Mouse (Mus musculus): ENCODE results near the gene Clns1a. TPM values are rescaled to one million over a fixed set of nuclear protein-coding genes. Genes with fewer than 3 reads are reported as not detected.
A peak's percentile ranks its signal among the peaks of the same experiment; 100 is the strongest.

Gene Clns1a
- total and polyA plus RNA-seq, 2 experiments, result 21.6 to 29.1 TPM

DNA sequence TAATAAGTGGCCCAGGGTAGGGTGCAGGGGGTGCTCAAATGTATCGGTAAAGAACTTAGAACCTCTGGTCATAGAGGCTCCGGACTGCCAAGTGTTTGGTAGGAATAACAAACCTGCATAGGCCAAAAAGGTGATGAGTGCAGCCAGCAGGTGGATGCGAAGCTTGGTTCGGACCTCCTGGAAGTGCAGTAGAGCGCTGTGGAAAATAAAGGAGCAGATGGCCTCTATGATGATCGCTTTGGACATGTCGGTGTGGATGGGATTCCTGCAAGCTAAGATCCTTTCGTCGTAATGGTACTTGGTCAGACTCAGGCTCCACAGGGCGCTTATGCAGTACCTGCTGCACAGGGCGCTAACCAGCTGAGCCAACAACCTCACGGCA, 40.8 kb downstream of the Clns1a start:
- peaks cover 4% of the 10 kb centered on the region; the same call in 1 of the 2 replicates for H3K79me2 ChIP-seq (ENCODE audit: control insufficient read depth, insufficient read depth, low read length)
- peak overlapping the region; percentile 76 for H3K27ac ChIP-seq (replicated peaks; ENCODE audit: insufficient read depth, low read depth, low read length)
- H3K27me3 ChIP-seq (ENCODE audit: control insufficient read depth, insufficient read depth, low read length), result no peaks in the 10 kb centered on the region
- H3K36me3 ChIP-seq (ENCODE audit: control insufficient read depth, insufficient read depth, low read length), result no peaks in the 10 kb centered on the region
- peaks cover 6% of the 10 kb centered on the region for H3K4me1 ChIP-seq (ENCODE audit: control insufficient read depth, insufficient read depth, low read length)
- WGBS, result 4% methylated on average over 12 of the region's 12 CpGs
- H3K9ac ChIP-seq (ENCODE audit: low read depth, low read length), result peak overlapping the region; percentile 85
- peak; percentile 60 for DNase-seq (ENCODE audit: extremely low read depth, low read depth, low spot score)
- TF ChIP-seq CTCF (IDR thresholded peaks at IDR 0.05; ENCODE audit: low read depth, low read length) (no peak), POLR2A (IDR thresholded peaks at IDR 0.05; ENCODE audit: extremely low read depth, insufficient read depth, low read length) (no peak)
- peak overlapping the region; percentile 72 for H3K4me3 ChIP-seq (ENCODE audit: insufficient read depth, low read depth, low read length)

DNA sequence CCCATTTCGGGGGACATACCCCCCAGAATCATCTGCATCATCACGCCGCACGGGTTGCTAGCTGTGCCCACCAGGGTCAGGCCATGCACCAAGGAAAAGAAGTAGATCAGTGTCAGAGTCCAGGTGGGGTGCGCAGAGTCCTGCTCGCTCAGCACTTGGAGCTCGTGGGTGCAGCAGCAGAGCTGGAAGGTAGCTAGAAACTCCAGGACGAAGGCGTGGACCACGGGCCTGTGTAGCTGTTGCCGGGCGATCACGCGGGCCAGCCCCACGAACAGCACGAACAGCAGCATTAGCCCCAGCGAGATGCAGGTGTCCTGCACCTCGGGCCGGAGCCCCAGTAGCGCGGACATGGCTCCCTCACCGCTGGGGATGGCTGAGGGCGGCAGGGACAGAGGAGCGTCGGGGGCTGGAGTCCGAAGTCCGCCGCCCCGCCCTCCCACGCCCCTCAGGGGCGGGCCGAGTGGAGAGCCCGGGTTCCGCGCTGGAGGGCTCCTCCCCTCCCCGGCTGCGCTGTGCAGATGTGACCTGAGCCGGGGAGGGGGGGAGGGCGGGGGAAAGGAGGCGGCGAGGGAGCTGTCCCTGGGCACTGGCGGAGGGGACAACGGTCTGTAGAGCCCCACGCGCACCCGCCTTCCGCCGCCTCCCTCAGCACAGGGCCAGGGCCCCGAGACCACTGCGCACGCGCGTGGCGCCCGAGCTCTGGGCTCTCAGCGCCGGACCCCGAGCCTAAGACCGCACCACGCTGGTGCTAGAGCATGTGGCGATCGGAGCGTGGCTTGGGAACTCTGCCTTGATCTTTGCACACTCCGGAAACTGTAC, 41.4 kb downstream of the Clns1a start, which contains the start of gene Aqp11:
Gene Aqp11 (minus strand): TSS at position 652 of the 819 bp plus-strand sequence.
- Histone ChIP-seq H3K4me1 (ENCODE audit: control insufficient read depth, insufficient read depth, low read length) (peaks cover 6% of the 10 kb centered on the region), H3K9ac (ENCODE audit: low read depth, low read length) (peak within 1 kb of the TSS; percentile 85), H3K36me3 (ENCODE audit: control insufficient read depth, insufficient read depth, low read length) (no peaks in the 10 kb centered on the region), H3K27me3 (ENCODE audit: control insufficient read depth, insufficient read depth, low read length) (no peaks in the 10 kb centered on the region), H3K4me3 (ENCODE audit: insufficient read depth, low read depth, low read length) (peak within 1 kb of the TSS; percentile 72), H3K27ac (replicated peaks; ENCODE audit: insufficient read depth, low read depth, low read length) (peak within 1 kb of the TSS; percentile 76), H3K79me2 (ENCODE audit: control insufficient read depth, insufficient read depth, low read length) (peaks cover 4% of the 10 kb centered on the region; the same call in 1 of the 2 replicates)
- peak; percentile 79 for DNase-seq (ENCODE audit: extremely low read depth, low read depth, low spot score)
- WGBS, result under 1% methylated on average over 60 of the region's 64 CpGs
- no peak for TF ChIP-seq CTCF (IDR thresholded peaks at IDR 0.05; ENCODE audit: low read depth, low read length)
- TF ChIP-seq POLR2A (IDR thresholded peaks at IDR 0.05; ENCODE audit: extremely low read depth, insufficient read depth, low read length), result peak; percentile 89

DNA sequence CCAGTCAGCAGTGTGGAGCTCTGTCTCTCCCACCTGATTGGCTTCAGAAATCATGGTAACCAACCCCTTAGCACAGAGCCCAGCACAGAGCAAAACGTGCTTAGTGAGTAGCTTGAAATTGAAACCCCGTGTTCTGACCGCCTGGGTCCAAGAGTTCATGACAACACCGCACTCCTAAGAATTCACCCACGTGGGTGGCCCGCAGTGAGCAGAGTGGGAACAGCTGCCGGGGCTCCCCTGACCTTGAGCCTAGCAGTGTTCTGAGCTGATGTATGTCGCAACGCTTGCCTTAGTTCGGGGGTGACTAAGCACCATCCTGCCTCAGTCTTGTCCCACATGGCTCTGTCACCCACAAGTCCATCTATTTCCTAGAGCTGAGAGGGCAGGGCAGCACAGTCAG, 44.5 kb downstream of the Clns1a start:
- Histone ChIP-seq H3K4me3 (ENCODE audit: insufficient read depth, low read depth, low read length) (no peak overlapping the region), H3K79me2 (ENCODE audit: control insufficient read depth, insufficient read depth, low read length) (peaks cover 4% of the 10 kb centered on the region; the same call in 1 of the 2 replicates), H3K4me1 (ENCODE audit: control insufficient read depth, insufficient read depth, low read length) (peaks cover 2% of the 10 kb centered on the region; the same call in 1 of the 2 replicates), H3K27ac (replicated peaks; ENCODE audit: insufficient read depth, low read depth, low read length) (peak overlapping the region; percentile 78), H3K27me3 (ENCODE audit: control insufficient read depth, insufficient read depth, low read length) (no peaks in the 10 kb centered on the region), H3K9ac (ENCODE audit: low read depth, low read length) (no peak overlapping the region), H3K36me3 (ENCODE audit: control insufficient read depth, insufficient read depth, low read length) (no peaks in the 10 kb centered on the region)
- WGBS, result 18% methylated on average over 10 of the region's 10 CpGs
- peak; percentile 88 for DNase-seq (ENCODE audit: extremely low read depth, low read depth, low spot score)
- no peak for TF ChIP-seq POLR2A (IDR thresholded peaks at IDR 0.05; ENCODE audit: extremely low read depth, insufficient read depth, low read length)
- TF ChIP-seq CTCF (IDR thresholded peaks at IDR 0.05; ENCODE audit: low read depth, low read length), result 0 out of 2 replicates have a peak, but pooled peaks have one; percentile 1

DNA sequence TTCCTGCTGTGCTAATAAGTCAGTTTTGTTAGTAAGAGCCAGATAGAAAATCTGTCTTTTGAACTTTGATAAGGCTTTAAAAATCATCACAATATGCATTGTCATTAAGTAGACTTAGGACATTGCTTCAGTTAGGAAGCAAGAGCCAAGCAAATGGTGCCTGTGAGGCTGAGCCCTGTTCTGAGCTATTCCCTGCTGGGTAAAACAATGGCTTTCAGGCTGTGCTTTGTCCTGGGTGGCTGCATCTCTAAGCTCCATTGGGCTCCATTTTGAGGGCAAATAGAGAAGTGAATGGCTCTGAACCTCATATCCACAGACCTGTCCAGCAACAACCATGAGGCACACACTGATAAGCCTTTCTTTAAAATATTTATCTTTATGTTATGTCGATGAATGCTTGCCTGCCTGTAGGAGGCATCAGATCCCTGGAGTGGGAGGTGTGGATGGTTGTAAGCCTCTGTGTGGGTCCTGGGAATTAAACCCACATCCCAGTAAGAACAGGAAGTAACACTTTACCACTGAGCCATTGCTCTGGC, 45.4 kb downstream of the Clns1a start:
- no peaks in the 10 kb centered on the region for H3K27me3 ChIP-seq (ENCODE audit: control insufficient read depth, insufficient read depth, low read length)
- H3K4me1 ChIP-seq (ENCODE audit: control insufficient read depth, insufficient read depth, low read length), result peaks cover 2% of the 10 kb centered on the region; the same call in 1 of the 2 replicates
- H3K79me2 ChIP-seq (ENCODE audit: control insufficient read depth, insufficient read depth, low read length), result peaks cover 4% of the 10 kb centered on the region; the same call in 1 of the 2 replicates
- WGBS, result 38% methylated on average over 1 of the region's 1 CpGs
- H3K4me3 ChIP-seq (ENCODE audit: insufficient read depth, low read depth, low read length), result no peak overlapping the region
- H3K27ac ChIP-seq (replicated peaks; ENCODE audit: insufficient read depth, low read depth, low read length), result no peak overlapping the region
- TF ChIP-seq CTCF (IDR thresholded peaks at IDR 0.05; ENCODE audit: low read depth, low read length) (no peak), POLR2A (IDR thresholded peaks at IDR 0.05; ENCODE audit: extremely low read depth, insufficient read depth, low read length) (no peak)
- DNase-seq (ENCODE audit: extremely low read depth, low read depth, low spot score), result peak; percentile 62
- H3K36me3 ChIP-seq (ENCODE audit: control insufficient read depth, insufficient read depth, low read length), result no peaks in the 10 kb centered on the region
- H3K9ac ChIP-seq (ENCODE audit: low read depth, low read length), result no peak overlapping the region

DNA sequence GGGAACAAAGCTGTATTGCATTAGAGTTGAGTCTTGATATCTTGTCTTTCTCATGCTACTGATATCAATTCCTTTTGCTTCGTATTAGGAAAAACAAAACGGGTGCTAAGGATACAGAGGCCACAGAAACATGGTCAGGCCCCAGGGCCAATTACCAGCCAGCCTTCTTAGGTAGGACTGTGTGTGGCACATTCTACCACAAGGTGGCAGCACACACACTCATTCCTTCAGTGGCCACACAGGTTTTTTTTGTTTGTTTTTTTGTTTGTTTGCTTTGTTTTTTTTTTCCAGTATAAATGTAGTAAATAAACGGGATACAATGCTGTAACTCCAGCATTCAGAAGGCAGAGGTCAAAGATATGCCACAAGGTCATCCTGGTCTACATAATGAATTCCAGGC, 48.9 kb downstream of the Clns1a start:
- 10% methylated on average over 3 of the region's 3 CpGs for WGBS
- Histone ChIP-seq H3K9ac (ENCODE audit: low read depth, low read length) (no peak overlapping the region), H3K4me1 (ENCODE audit: control insufficient read depth, insufficient read depth, low read length) (peaks cover 4% of the 10 kb centered on the region; the same call in 1 of the 2 replicates), H3K27ac (replicated peaks; ENCODE audit: insufficient read depth, low read depth, low read length) (no peak overlapping the region), H3K79me2 (ENCODE audit: control insufficient read depth, insufficient read depth, low read length) (no peaks in the 10 kb centered on the region), H3K27me3 (ENCODE audit: control insufficient read depth, insufficient read depth, low read length) (no peaks in the 10 kb centered on the region), H3K36me3 (ENCODE audit: control insufficient read depth, insufficient read depth, low read length) (no peaks in the 10 kb centered on the region), H3K4me3 (ENCODE audit: insufficient read depth, low read depth, low read length) (no peak overlapping the region)
- peak; percentile 63 for DNase-seq (ENCODE audit: extremely low read depth, low read depth, low spot score)
- TF ChIP-seq CTCF (IDR thresholded peaks at IDR 0.05; ENCODE audit: low read depth, low read length), result peak; percentile 76
- no peak for TF ChIP-seq POLR2A (IDR thresholded peaks at IDR 0.05; ENCODE audit: extremely low read depth, insufficient read depth, low read length)

All from liver, adult 2 months (tissue).